Mouse (Mus musculus) CH12.LX (cell line): ENCODE measurements at regions not wholly inside any gene's neighbourhood (a gene's known extent, or its start where the extent isn't known, plus 50 kb on each side); places are given as distances from the start of the nearest gene placed in this dataset.

Source experiments
- BHLHE40 ChIP-seq: IDR thresholded peaks from 2 replicates; pipeline ENCODE4 v1.6.1; 2011; ENCODE audit warnings: mild to moderate bottlenecking, low read depth, low read length, improper control_type of control experiment
- CHD1 ChIP-seq: IDR thresholded peaks from 2 replicates; pipeline ENCODE4 v1.6.1; 2012; ENCODE audit warnings: low read depth, low read length, improper control_type of control experiment, inconsistent platforms
- CTCF ChIP-seq, 2 experiments: IDR thresholded peaks in 1 of 2; conservative IDR thresholded peaks in 1 of 2; 2 replicates each; pipeline ENCODE4 v1.5.1; 2011 to 2012; ENCODE audit warnings: low read depth in 2 of 2, low read length in 2 of 2, improper control_type of control experiment in 1 of 2, inconsistent platforms in 1 of 2, mild to moderate bottlenecking in 1 of 2, moderate library complexity in 1 of 2
- E2F4 ChIP-seq: IDR thresholded peaks from 2 replicates; pipeline ENCODE4 v1.6.1; 2011; ENCODE audit warnings: low read depth, low read length, improper control_type of control experiment; ENCODE audit not compliant: insufficient replicate concordance
- IRF4 ChIP-seq: IDR thresholded peaks from 2 replicates; pipeline ENCODE4 v1.6.1; 2014; ENCODE audit warnings: low read depth, mild to moderate bottlenecking, inconsistent platforms, low read length, improper control_type of control experiment
- SIN3A ChIP-seq: IDR thresholded peaks from 2 replicates; pipeline ENCODE4 v1.6.1; 2012; ENCODE audit warnings: low read length, improper control_type of control experiment, inconsistent platforms
- USF1 ChIP-seq: IDR thresholded peaks from 2 replicates; pipeline ENCODE4 v1.6.1; 2014; ENCODE audit warnings: low read depth, mild to moderate bottlenecking, inconsistent platforms, low read length, improper control_type of control experiment
- ZMIZ1 ChIP-seq: IDR thresholded peaks from 2 replicates; pipeline ENCODE4 v1.6.1; 2012; ENCODE audit warnings: low read depth, mild to moderate bottlenecking, inconsistent platforms, low read length, improper control_type of control experiment
- ZNF384 ChIP-seq: IDR thresholded peaks from 2 replicates; pipeline ENCODE4 v1.6.1; 2012; ENCODE audit warnings: low read depth, low read length, improper control_type of control experiment, inconsistent platforms

DNA sequence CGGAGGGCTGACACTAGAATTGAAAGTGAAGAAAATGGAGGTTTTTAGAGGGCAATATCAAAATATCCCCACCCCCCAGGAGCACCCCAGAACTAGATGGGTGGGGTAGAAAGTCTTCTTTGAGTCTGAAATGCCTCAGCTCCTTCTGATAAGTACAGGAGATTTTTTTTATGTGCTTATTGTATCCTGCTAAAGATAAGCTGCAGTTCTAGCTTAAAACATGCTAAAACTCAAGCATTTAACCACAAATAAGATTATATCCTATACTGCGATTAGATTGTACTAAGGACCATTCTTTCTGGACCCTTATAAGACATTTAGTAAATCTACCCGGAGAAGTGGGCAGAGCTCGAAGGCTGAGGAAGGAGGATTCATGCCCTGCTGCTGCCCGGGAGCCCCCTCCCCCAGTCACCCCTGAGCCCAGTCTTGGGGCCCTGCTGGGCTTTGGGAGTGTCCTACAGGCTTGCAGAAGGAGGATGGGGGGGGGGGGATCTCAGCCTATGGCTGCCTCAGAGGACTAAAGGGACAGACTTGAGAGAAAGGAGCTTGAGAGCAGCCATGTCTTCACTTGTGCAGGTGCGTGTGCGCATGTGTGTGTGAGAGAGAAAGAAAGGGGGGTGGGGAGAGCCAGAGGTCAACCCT, 61.5 kb upstream of the Galnt10 start:
- TF ChIP-seq ZMIZ1 (no peak), CTCF (conservative IDR thresholded peaks at IDR 0.05 in 1 of 2, IDR thresholded peaks at IDR 0.05 in 1 of 2; ENCODE audit: low read depth in 2 of 2, low read length in 2 of 2) (no peak), SIN3A (no peak), IRF4 (no peak), ZNF384 (no peak), CHD1 (no peak), USF1 (no peak), E2F4 (no peak), BHLHE40 (no peak)
